Mouse (Mus musculus): ENCODE results near the gene Rab15.
"Not testable (repeated sequence)": the region's sequence is repeated elsewhere in the genome, so short reads cannot be mapped to it uniquely, and the experiment has no call there.

Rab15 gene

GRCm38 (mm10) chr12:76822651-76823041, at the start of gene Rab15:
Rab15 (minus strand) TSS chr12:76822908.
- peak; percentile 44 for DNase-seq (ENCODE audit: low spot score)

- no peak for DNase-seq (ENCODE audit: low spot score)
Measured at GRCm38 (mm10) chr12:76869561-76869960, 46.9 kb upstream of the Rab15 start.

GRCm38 (mm10) chr12:76868463-76869198, 45.9 kb upstream of the Rab15 start:
- DNase-seq (ENCODE audit: low spot score) = no peak

- no peak for DNase-seq (ENCODE audit: low spot score)
Measured at GRCm38 (mm10) chr12:76867586-76868280, 45.0 kb upstream of the Rab15 start.

GRCm38 (mm10) chr12:76865266-76865665, 42.6 kb upstream of the Rab15 start:
- peak; percentile 27 for DNase-seq (ENCODE audit: low spot score)

DNA sequence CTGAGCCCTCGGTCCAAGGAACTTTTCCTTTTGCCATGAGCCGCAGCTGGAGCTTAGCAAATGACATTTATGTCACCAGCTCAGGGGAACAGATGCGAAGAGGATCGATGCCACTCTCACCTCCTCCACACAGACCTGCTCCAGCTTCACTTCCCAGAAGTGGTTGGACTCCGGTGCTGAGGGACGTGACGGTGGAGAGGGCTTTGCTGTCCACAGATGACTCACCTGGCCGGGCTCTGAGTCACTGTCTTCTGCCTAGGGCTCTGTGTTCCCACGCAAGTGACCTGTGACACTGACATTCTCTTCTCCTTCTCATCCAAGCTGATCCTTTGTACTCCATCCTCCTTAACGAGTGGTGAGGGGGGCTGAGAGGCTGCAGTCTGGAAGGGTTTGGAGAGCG, 40.9 kb upstream of the Rab15 start:
- DNase-seq (ENCODE audit: low spot score) = no peak

- not testable (repeated sequence) for DNase-seq (ENCODE audit: low spot score)
Measured at GRCm38 (mm10) chr12:76858788-76859187, 36.1 kb upstream of the Rab15 start.

- DNase-seq (ENCODE audit: low spot score) = no peak
Measured at GRCm38 (mm10) chr12:76857087-76857486, 34.4 kb upstream of the Rab15 start.

- peak; percentile 33 for DNase-seq (ENCODE audit: low spot score)
Measured at GRCm38 (mm10) chr12:76853378-76854142, 30.9 kb upstream of the Rab15 start.

DNA sequence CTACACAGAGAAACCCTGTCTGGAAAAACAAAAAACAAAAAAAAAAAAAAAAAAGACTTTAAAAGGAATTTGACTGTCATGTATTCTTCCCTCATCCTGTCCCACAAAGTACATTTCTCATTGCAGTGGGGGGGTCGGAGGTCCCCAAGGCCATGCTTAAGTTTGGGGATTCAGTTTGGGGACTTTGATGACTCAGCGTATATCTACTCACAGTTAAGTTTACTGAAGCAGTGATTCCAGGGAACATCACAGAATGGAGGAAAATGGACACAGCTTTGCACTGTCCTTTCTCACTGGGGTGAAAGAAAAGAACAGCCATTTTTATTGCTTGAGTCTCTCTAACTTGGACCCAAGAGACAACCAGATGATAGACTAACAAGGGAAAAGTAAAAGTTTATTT, 29.7 kb upstream of the Rab15 start:
- DNase-seq (ENCODE audit: low spot score) = no peak

- DNase-seq (ENCODE audit: low spot score) = no peak
Measured at GRCm38 (mm10) chr12:76844346-76845061, 21.8 kb upstream of the Rab15 start.

DNA sequence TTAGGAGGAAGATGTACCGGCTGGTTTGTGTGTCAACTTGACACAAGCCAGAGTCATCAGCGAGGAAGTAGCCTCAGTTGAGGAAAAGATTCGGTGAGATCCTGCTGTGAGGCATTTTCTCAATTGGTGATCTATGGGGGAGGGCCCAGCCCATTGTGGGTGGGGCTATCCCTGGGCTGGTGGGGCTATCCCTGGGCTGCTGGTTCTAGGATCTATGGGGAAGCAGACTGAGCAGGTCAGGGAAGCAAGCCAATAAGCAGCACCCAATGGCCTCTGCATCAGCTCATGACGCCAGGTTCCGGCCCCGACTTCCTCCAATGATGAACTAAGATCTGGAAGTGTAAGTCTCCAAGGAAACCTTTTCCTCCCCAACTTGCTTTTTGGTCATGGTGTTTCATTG, 17.4 kb upstream of the Rab15 start:
- no peak for DNase-seq (ENCODE audit: low spot score)

- no peak for DNase-seq (ENCODE audit: low spot score)
Measured at GRCm38 (mm10) chr12:76839298-76839697, 16.6 kb upstream of the Rab15 start.

- no peak for DNase-seq (ENCODE audit: low spot score)
Measured at GRCm38 (mm10) chr12:76837844-76838650, 15.3 kb upstream of the Rab15 start.

- DNase-seq (ENCODE audit: low spot score) = peak; percentile 98
Measured at GRCm38 (mm10) chr12:76837101-76837843, 14.6 kb upstream of the Rab15 start.

DNA sequence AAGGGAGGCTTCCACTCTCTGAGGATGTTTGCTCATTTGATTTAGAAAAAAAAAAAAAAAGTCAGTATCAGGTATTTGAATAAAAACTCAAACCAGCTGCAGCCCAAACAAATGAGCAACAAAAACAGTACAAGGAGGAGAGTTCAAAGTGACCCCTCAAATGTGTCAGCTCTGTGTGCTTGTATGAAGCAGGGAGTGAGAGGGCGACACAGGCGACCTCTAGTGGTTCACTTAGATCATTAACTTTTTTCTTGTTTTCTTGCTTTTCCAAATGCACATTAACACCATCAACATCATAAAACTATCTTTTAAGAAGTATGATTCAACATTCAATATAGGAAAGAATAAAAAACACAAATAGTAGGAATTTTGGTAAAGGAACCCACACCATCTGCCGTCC, 10.0 kb upstream of the Rab15 start:
- DNase-seq (ENCODE audit: low spot score) = peak; percentile 78

DNA sequence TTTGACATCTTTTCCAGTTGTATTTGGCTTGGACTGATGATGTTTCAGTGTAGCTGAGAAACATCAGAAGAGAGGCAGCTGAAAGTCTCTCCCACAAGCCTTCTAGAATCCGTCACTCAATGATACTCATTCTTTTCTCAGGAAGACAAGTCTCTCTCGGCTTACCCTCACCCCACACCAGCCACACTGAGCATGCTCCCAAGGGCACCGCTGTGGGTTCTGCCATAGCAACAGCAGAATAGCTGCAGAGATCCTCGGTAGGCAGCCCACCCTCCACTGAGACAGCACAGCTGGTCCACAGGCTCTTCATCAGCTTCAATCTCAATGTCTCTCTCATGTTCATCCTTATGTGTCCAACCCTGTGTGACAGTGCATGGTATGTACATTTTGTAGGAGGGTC, 2.6 kb upstream of the Rab15 start:
- no peak for DNase-seq (ENCODE audit: low spot score)

DNA sequence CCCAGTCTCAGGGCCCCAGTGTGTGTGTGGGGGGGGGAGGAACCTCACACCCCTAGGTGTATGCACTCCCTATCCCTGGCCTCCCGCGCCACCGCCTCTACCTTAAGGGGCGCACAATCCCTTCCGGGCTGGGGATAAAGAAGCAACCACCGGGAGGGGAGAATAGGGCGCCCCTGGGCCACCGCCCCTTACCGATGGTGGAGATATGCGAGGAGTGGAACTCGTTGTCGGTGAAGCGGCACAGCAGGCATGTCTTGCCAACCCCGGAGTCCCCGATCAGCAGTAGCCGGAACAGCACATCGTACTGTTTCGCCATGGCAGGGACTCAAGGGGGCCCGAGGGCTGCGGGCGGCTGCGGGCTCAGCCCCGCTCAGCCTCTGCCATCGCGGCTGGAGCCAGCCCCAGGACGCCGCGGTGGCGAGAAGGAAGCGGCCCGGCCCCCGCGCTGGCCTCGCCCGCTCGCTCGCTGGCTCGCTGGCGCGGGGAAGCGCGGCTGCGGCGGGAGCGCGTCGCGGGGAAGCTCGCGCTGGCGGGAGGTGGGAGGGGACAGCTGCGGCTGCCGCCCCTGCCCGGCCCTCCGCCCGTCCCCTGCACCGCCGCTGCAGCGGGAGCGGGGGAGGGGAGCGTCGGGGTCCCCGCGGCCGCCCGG, 582 bp downstream of the Rab15 start:
- peak; percentile 43 for DNase-seq (ENCODE audit: low spot score)

DNA sequence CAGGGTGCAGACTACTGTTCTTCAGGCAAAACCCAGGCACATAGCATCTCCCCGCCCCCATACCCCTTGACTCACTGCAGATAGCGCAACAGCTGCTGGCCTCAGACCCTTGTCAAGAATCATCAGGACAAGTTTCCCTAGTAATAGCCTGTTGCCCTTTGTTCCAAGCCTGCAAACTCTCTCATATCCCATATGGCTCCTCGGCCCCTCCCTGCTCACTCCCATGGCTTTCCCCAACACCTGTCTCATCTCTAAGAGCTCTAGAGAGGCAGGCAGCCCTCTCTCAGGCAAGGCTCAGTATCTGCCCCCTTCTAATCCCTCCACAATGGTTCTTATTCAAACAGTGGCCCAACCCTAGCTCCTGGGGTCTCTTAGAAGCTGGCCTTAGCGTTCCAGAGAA, 2.1 kb downstream of the Rab15 start:
- DNase-seq (ENCODE audit: low spot score) = peak; percentile 28

DNA sequence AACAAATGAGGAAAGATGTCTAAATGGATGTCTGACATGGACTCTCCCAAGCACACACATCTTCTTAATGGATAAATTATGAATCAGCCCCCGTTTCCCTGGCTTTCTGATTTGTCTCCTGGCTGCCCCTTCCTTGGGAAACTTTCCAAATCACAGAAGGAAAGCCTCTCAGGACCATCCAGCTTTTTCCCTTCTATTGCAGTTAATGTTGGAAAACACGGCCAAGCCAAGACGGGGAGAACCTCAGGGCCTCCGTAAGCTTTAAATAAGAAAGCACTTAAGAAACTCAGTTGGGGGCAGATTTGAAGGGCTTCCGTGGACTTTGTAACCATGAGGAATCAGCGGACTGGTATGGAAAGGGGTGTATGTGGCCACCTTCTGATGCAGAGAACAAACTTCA, 2.9 kb downstream of the Rab15 start:
- DNase-seq (ENCODE audit: low spot score) = no peak
